Mouse (Mus musculus) stomach, postnatal 0 days (tissue): ENCODE data around the gene Plekha4. TPM values are rescaled to one million over a fixed set of nuclear protein-coding genes. Genes with fewer than 3 reads are reported as not detected.

Source experiments
- ATAC-seq: fragments of 200-750 bp; cut with Nextera tagmentation; 2 replicates; pipeline ENCODE4 v1.8.0; 2017; ENCODE audit not compliant: low FRiP score, low TSS enrichment
- DNase-seq: peaks from one replicate; pipeline ENCODE4 v3.0.0-alpha.2; 2016; ENCODE audit warnings: low spot score
- H3K27ac ChIP-seq: fragments of 300-500 bp; sonication (generic); replicated peaks from 2 replicates; pipeline ENCODE4 v1.5.1; 2014; ENCODE audit warnings: mild to moderate bottlenecking, control low read depth
- H3K27me3 ChIP-seq: fragments of 300-500 bp; sonication (generic); 2 replicates; pipeline ENCODE4 v1.6.1; 2014; ENCODE audit warnings: low read length; ENCODE audit not compliant: control insufficient read depth, insufficient read depth
- H3K36me3 ChIP-seq: fragments of 300-500 bp; sonication (generic); 2 replicates; pipeline ENCODE4 v1.6.1; 2014; ENCODE audit warnings: low read length, mixed read lengths; ENCODE audit not compliant: control insufficient read depth, insufficient read depth
- H3K4me1 ChIP-seq: fragments of 300-500 bp; sonication (generic); replicated peaks from 2 replicates; pipeline ENCODE4 v1.6.1; 2014; ENCODE audit warnings: antibody characterized with exemption; ENCODE audit not compliant: control insufficient read depth, insufficient read depth
- H3K4me2 ChIP-seq: fragments of 300-500 bp; sonication (generic); replicated peaks from 2 replicates; pipeline ENCODE4 v1.6.1; 2014; ENCODE audit warnings: low read depth, mild to moderate bottlenecking, control low read depth, moderate library complexity
- H3K4me3 ChIP-seq: fragments of 300-500 bp; sonication (generic); 2 replicates; pipeline ENCODE4 v1.5.1; 2014; ENCODE audit warnings: low read depth, low read length, control low read depth
- H3K9ac ChIP-seq: fragments of 300-500 bp; sonication (generic); 2 replicates; pipeline ENCODE4 v1.6.1; 2014; ENCODE audit warnings: mild to moderate bottlenecking, low read length, control low read depth, mixed read lengths
- H3K9me3 ChIP-seq: fragments of 300-500 bp; sonication (generic); 2 replicates; pipeline ENCODE4 v1.6.1; 2016; ENCODE audit warnings: low read length; ENCODE audit not compliant: control insufficient read depth
- CTCF ChIP-seq: IDR thresholded peaks from 2 replicates; pipeline ENCODE4 v1.5.1; 2016; ENCODE audit warnings: antibody characterized with exemption, low read depth, mild to moderate bottlenecking, moderate library complexity
- EP300 ChIP-seq: optimal IDR thresholded peaks from 2 replicates; pipeline ENCODE3; 2016; ENCODE audit warnings: antibody characterized with exemption
- WGBS: fragments of 180-500 bp; shearing (Covaris S2); extraction: QIAGEN DNeasy Blood & Tissue Kit; methylation state at CpG from one replicate; pipeline ENCODE4 v1.1.7; 2014; 5-methylcytosine and 5-hydroxymethylcytosine counted together
- polyA plus RNA-seq: library from polyadenylated mRNA; unstranded; fragments of >200 nt; fragmentation: Nextera tagmentation; extraction: Ambion mirVana; gene quantifications from 2 replicates; pipeline ENCODE4 v1.2.1, GENCODE M21; 2015

The Plekha4 gene
- polyA plus RNA-seq, 1 experiment from 2014 or later, result 7.9 TPM

DNA sequence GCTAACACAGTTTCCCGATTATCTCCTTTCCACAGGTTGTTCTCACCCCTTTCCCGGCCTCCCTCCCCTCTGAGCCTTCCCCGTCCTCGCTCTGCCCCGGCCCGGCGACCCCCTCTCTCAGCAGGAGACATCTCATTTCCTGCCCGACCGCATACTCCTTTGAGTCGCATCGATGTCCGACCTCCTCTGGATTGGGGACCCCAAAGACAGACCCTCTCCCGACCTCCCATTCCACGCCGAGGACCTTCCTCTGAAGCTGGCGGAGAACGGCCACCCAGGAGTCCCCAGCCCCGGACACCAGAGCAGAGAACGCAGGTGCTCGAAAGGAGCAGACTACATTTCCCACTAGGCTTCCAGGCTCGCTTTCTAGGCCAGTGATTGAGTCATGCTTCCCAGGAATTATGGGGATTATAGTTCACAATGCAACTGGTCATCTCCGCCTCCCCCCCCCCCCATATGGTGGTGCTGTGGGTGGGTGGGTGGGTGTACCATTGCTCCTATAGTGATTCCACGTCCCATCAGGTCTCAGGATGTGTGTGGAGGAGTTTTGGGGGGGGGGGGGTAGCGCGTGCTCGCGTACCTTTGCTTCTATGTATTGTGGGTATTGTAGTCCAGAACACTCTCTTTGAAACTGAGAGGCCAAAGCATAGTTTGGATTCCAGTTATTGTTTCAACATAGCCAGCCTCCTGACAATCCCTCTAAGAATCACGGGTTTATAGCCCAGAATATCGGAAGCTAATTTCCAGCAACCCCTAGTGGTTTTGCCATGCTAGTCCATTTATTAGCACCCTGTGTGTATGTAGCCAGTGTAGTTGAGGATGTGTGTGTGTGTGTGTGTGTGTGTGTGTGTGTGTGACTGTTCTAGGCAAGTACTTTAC lies 12.3 kb downstream of the Plekha4 start:
- ATAC-seq, result peak; percentile 65
- peak; percentile 63 for DNase-seq
- no peak for TF ChIP-seq EP300
- peak; percentile 66 for TF ChIP-seq CTCF
- Histone ChIP-seq H3K4me2 (peak overlapping the region; percentile 77), H3K36me3 (no peaks in the 10 kb centered on the region), H3K9ac (peak overlapping the region; percentile 61), H3K27ac (no peak overlapping the region), H3K4me1 (no peaks in the 10 kb centered on the region; the same call in 1 of the 2 replicates), H3K9me3 (no peaks in the 10 kb centered on the region), H3K4me3 (peak overlapping the region; percentile 45), H3K27me3 (no peaks in the 10 kb centered on the region)
- WGBS, result 1% methylated on average over 28 of the region's 29 CpGs

DNA sequence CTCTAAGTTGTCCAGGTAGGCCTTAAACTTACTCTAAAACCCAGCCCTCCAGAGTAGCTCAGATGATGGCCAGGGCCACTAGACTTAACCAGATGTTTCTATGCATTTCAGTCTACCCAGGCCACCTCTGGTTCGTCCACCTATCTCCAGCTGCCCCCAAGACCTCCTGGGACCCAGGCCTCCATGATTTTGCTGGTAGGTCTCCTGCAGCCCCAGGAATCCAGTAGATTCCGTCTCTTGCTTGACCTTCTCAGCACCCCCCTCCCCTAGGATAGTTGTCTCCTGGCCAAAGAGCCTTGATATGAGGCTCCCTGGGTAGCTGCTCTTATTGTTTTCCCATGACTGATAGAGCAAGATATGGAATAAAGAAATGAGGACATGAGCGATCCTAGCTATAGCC lies 13.0 kb downstream of the Plekha4 start:
- ATAC-seq, result no peak; the same call in 1 of the 2 replicates
- Histone ChIP-seq H3K27ac (no peak overlapping the region), H3K9me3 (no peaks in the 10 kb centered on the region), H3K4me1 (no peaks in the 10 kb centered on the region; the same call in 1 of the 2 replicates), H3K9ac (no peak overlapping the region), H3K27me3 (no peaks in the 10 kb centered on the region), H3K36me3 (no peaks in the 10 kb centered on the region), H3K4me2 (no peak overlapping the region), H3K4me3 (no peak overlapping the region)
- DNase-seq, result no peak
- no peak for TF ChIP-seq CTCF
- no peak for TF ChIP-seq EP300
- 75% methylated on average over 3 of the region's 3 CpGs for WGBS

DNA sequence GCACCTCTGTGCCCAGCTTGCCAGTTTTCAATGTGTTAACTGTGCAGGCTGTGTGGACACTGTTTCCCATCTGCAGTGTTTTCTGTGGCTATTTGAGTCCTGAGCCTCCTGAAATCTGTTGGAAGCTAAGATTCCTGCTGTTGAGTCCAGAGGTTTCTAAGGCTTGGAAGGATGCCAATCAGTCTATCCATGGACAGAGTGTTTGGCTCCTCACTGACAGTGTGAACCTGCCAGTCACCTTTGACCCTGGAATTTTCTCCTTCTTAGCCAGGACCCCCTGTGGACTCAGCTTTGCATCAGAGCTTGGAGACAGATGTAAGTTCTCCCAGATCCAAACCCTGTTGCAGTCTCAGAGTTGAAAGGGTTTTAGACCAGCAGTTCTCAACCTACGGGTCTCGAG lies 14.1 kb downstream of the Plekha4 start:
- no peak overlapping the region for H3K4me2 ChIP-seq
- H3K9me3 ChIP-seq, result no peaks in the 10 kb centered on the region
- no peak overlapping the region for H3K9ac ChIP-seq
- TF ChIP-seq CTCF, result no peak
- no peak for TF ChIP-seq EP300
- no peaks in the 10 kb centered on the region for H3K27me3 ChIP-seq
- no peaks in the 10 kb centered on the region; the same call in 1 of the 2 replicates for H3K4me1 ChIP-seq
- 63% methylated on average over 2 of the region's 2 CpGs for WGBS
- no peak overlapping the region for H3K27ac ChIP-seq
- ATAC-seq (no peak), DNase-seq (no peak)
- H3K36me3 ChIP-seq, result no peaks in the 10 kb centered on the region
- no peak overlapping the region for H3K4me3 ChIP-seq

DNA sequence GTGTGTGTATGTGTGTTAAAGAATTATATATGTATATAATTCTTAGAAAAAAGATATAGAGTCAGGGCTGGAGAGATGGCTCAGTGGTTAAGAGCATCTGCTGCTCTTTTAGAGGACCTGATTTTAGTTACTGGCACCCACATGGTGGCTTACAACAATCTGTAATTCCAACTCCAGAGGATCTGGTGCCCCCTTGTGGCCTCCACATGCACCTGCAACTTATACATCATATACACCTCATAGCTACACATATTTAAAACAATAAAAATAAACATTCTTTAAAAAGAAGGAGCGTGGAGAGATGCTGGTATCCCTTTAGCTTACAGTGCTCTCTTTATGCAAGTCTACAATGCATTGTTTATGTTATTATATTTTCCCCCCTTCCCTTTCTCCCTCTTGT lies 18.4 kb downstream of the Plekha4 start:
- peak; percentile 48 for TF ChIP-seq CTCF
- TF ChIP-seq EP300, result no peak
- Histone ChIP-seq H3K9ac (no peak overlapping the region), H3K27ac (no peak overlapping the region), H3K27me3 (no peaks in the 10 kb centered on the region), H3K9me3 (no peaks in the 10 kb centered on the region), H3K4me1 (no peaks in the 10 kb centered on the region), H3K4me2 (no peak overlapping the region), H3K36me3 (no peaks in the 10 kb centered on the region), H3K4me3 (no peak overlapping the region)
- ATAC-seq (no peak), DNase-seq (no peak)
- 88% methylated on average over 1 of the region's 1 CpGs for WGBS

DNA sequence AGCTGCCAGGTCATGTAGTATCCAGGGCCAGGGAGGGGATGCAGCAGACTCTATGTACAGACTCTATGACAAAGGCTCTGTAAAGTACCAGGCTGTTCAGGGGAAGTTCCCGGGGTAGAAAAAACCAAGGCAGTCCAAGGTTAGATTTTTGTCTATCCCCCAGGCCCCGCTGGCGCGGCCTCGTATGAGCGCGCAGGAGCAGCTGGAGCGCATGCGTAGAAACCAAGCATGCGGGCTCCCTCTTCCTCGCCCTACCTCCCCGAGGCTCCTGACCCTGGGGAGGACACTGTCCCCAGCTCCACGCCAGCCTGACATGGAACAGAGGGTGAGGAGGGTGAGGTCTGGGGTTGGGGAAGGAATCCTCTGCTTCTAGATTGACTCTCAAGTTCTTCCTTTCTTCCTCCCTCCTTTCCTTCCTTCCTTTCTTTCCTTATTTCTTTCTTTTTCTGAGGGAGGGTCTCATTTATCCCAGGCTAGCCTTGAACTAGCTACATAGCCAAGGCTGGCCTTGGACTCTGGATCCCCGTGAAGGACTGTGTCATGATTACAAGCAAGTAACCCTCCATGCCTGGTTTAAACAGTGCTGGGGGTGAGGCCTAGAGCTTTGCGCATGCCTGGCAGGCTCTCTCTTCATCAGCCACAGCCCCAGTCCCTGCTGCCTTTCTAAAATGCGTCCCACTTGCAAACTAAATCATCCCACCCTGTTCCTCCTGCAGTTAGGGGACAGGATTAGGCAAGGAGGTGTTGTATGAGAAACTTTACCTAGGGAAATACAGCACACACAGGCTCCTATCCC lies 23.7 kb downstream of the Plekha4 start:
- H3K36me3 ChIP-seq, result no peaks in the 10 kb centered on the region
- ATAC-seq, result no peak
- no peak overlapping the region for H3K9ac ChIP-seq
- no peak overlapping the region for H3K4me2 ChIP-seq
- DNase-seq, result no peak
- 90% methylated on average over 16 of the region's 16 CpGs for WGBS
- no peaks in the 10 kb centered on the region for H3K4me1 ChIP-seq
- no peak overlapping the region for H3K4me3 ChIP-seq
- no peaks in the 10 kb centered on the region for H3K27me3 ChIP-seq
- H3K9me3 ChIP-seq, result no peaks in the 10 kb centered on the region
- no peak overlapping the region for H3K27ac ChIP-seq
- TF ChIP-seq EP300 (no peak), CTCF (no peak)
